Mouse (Mus musculus): ENCODE results near the gene Izumo4.
A peak's percentile ranks its signal among the peaks of the same experiment; 100 is the strongest.

Izumo4 gene

GRCm38 (mm10) chr10:80669737-80670485 is 32.1 kb upstream of the Izumo4 start:
- DNase-seq = no peak

- DNase-seq = no peak
Measured at GRCm38 (mm10) chr10:80670531-80670930, 31.5 kb upstream of the Izumo4 start.

GRCm38 (mm10) chr10:80671251-80671650 is 30.7 kb upstream of the Izumo4 start:
- no peak for DNase-seq

GRCm38 (mm10) chr10:80671936-80672690 is 29.9 kb upstream of the Izumo4 start:
- DNase-seq = peak in 1 of 2 experiments; percentile 28

GRCm38 (mm10) chr10:80673690-80674089 is 28.3 kb upstream of the Izumo4 start:
- no peak for DNase-seq

- DNase-seq = peak in 1 of 2 experiments; percentile 34
Measured at GRCm38 (mm10) chr10:80674161-80674711, 27.7 kb upstream of the Izumo4 start.

- DNase-seq = no peak
Measured at GRCm38 (mm10) chr10:80674851-80675404, 27.1 kb upstream of the Izumo4 start.

- DNase-seq = no peak
Measured at GRCm38 (mm10) chr10:80675405-80676197, 26.4 kb upstream of the Izumo4 start.

- peak; percentile 99 to 100 for DNase-seq
Measured at GRCm38 (mm10) chr10:80676198-80676928, 25.6 kb upstream of the Izumo4 start.

- peak in 1 of 2 experiments; percentile 29 for DNase-seq
Measured at GRCm38 (mm10) chr10:80677128-80677875, 24.7 kb upstream of the Izumo4 start.

GRCm38 (mm10) chr10:80677942-80678436 is 24.0 kb upstream of the Izumo4 start, which contains the start of gene Mknk2:
Gene Mknk2 (minus strand): TSS chr10:80678112.
- peak; percentile 89 to 94 for DNase-seq

GRCm38 (mm10) chr10:80678601-80679377 is 23.2 kb upstream of the Izumo4 start:
- peak in 1 of 2 experiments; percentile 46 for DNase-seq

- peak in 1 of 2 experiments; percentile 45 for DNase-seq
Measured at GRCm38 (mm10) chr10:80679556-80680259, 22.3 kb upstream of the Izumo4 start.

GRCm38 (mm10) chr10:80680260-80680696 is 21.7 kb upstream of the Izumo4 start:
- DNase-seq = no peak

- peak; percentile 37 to 43 for DNase-seq
Measured at GRCm38 (mm10) chr10:80682003-80682402, 20.0 kb upstream of the Izumo4 start.

GRCm38 (mm10) chr10:80683647-80684046 is 18.3 kb upstream of the Izumo4 start:
- no peak for DNase-seq

- DNase-seq = peak; percentile 84
Measured at GRCm38 (mm10) chr10:80684214-80684613, 17.8 kb upstream of the Izumo4 start.

GRCm38 (mm10) chr10:80684984-80685383 is 17.0 kb upstream of the Izumo4 start:
- DNase-seq = no peak

- no peak for DNase-seq
Measured at GRCm38 (mm10) chr10:80686617-80687016, 15.4 kb upstream of the Izumo4 start.
